Mouse (Mus musculus) layer of hippocampus, adult 9-10 months (tissue): ENCODE measurements at regions not wholly inside any gene's neighbourhood (a gene's known extent, or its start where the extent isn't known, plus 50 kb on each side); places are given as distances from the start of the nearest gene placed in this dataset.

Source experiments
- DNase-seq: peaks from one replicate; pipeline ENCODE4 v3.0.0; 2022; ENCODE audit warnings: low spot score

DNA sequence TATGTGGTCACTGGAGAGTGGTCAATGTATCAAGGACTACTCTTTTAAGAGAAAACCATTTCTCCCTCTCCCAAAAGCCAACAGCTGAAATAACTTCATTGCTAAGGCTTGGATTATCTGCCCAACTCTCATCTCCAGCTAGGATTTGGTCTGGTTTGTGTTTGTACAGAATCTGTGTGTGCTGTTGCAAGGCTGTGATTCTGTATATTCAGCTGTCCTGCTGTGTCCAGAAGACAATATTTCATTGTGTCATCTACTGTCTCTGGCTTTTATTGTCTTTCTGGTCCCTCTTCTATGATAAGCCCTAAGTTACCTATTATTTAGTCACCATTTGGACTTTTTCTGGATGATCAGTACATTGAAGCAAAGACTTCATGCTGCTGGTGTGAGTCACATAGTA is 110.9 kb downstream of the Cenpc1 start:
- no peak for DNase-seq

DNA sequence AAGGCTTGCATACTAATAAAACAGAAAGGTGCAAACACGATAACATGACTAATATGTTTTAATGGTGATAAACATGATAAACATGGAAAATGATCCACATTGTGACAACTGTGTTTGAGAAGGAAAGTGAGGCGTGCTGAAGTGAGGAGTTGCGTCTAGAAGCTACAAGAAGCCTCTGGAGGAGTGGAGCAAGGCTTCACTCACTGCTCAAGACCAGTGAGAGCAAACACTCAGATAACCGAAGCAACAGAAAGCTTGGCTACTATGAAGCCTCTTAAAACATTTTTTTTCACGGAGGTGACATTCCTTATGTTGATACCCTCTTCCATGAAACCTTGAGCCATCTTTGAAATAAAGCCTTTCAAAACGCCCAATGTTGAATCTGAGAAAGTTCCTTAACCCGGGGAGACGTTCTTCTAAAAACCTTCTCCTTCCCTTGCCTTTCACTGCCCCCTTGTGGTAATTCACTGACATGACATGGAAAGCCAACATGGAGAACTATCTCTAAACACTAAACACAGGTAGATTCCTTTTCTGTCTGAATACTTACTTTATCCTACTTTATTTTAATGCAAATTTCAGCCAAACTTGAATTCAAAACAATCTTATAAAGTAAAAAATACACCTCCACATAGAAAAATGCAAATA is 128.6 kb downstream of the Cenpc1 start:
- DNase-seq, result peak; percentile 39

DNA sequence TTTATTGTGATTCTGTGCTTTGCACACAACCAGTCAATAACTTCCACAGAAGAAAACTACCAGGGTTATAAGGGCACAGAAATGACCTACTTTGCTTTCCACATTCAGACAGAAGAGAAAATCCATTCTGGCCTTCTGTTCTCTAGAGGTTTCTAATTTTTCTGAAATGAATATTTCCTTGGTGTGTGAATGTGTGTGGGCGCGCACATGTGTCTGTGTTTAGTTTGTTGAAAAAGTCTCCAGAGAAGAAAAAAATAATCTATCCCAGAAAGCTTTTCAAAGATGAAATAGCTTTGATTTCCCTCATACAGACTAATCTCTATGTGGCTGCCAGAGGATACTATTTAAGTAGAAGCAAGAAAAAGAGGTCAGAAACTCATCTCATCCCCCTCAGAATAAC is 147.1 kb downstream of the Cenpc1 start:
- DNase-seq, result no peak

DNA sequence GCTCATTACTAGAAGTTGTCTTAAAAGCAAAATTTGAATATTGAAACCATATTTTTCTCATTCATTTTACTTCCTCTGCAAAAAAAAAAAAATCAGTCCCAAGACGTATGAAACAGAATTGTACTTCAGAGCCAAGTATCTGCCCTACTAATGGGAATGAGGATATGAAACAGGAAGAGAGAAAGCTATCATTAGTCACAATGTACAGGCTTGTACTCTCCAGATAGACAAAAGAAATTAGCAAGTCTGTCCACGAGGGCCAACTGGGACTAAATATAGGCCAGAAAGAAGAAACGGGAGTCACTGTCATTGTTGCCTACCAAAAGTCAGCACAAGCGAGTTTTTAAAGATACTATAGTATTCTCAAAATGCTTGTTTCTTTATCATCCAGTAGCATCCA is 150.4 kb downstream of the Cenpc1 start:
- peak; percentile 10 for DNase-seq

DNA sequence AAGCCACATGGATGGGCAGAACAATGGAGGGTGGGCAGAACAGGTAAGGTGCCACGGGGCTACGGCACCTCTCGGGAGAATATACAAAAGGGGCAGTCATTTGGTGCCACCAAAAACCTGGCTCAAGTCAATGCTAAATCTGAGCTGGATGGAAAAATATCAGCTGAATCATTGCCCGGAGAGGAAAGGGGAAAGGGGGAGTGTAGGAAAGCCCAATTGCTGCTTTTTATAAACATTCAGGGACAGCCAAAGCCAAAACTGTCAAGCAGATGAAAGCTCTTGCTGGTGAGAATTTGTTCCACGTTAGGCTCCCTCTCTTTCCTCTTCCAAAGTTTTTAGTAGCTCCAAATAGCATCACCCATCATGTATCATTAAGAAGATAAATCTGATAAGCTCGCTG is 168.9 kb downstream of the Cenpc1 start:
- no peak for DNase-seq

DNA sequence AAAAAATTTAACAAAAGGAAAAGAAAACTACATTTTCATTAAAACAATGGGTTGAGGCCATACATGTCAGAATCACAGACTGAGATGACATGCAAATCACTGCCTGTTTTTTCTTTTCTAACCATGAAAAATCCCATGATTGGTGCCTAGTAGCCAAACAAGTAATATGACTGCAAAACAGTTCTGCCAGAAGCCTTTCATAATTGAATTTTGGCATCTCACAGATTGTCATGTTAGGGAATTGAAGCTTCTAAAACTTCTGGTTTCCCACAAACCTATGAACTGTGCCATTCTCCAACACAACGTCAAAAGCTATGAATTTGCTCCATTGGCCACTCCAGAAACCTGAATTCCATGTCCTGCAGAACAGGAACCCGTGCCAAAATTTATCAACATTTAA is 169.6 kb downstream of the Cenpc1 start:
- DNase-seq, result no peak

DNA sequence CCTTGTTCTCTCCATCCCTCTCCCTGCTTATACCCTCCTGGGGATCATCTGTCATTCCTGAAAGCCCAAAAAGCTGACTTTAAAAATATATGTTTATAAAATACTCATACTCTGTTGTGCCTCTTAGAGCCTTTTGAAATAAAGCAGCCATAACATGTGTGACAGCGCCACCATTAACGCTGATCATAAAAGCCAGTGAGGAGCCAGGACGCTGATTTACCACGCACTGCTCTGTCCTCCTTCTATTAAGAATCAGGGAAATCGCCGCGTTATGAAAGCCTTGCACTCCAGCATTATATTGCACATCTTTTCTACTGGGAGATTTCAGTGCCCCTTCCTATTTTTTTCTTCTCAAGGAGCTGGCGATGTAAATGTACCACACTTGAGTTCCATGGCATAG is 195.1 kb downstream of the Cenpc1 start:
- no peak for DNase-seq

DNA sequence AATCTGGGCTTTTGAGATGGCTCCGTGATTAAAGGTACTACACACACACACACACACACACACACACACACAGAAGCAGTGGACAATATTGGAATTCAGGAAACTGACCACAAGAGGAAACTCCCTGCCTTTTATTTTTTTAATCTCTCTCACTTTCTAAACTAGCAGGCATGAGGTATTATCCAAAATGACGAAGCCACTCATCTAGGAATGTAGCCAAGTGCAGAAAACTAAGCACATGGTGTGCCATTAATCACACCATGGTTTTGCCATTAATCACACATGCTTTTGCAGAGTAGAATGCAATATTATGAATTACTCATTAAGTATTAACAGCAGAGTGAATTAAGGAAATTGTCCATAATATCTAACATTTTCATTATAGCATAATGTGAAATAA is 232.8 kb downstream of the Cenpc1 start:
- peak; percentile 4 for DNase-seq

DNA sequence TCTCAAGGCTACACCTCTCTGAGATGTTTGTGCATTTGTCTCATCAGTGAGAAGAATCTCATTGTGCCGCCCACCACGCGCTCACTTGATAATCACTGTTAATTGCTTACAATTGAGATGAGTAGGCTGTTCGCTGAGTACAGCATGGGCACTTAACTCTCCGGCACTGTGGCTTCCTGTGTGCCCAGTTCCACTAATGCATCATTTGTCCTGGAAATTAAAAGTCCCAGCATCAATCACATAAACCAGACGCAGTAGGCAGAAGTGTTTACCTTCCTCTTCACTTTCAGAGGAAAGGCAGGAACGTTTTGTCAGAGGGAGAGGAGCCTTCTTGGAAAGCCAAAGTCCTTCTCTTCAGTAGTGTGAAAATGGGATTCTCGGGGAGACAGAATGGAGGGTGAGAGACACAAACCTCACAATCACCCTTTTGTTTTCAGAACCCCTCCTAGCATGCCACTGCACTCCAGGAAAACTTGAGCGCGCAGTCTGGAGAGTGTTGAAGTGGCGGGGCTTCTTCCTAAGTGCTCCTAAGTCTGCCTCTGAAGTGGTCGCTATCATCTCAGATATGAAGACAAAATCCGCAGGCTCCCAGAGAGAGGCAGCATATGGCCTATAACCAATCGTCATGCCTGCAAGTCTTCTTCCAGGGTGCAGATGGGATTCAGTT is 269.7 kb downstream of the Cenpc1 start:
- DNase-seq, result no peak

DNA sequence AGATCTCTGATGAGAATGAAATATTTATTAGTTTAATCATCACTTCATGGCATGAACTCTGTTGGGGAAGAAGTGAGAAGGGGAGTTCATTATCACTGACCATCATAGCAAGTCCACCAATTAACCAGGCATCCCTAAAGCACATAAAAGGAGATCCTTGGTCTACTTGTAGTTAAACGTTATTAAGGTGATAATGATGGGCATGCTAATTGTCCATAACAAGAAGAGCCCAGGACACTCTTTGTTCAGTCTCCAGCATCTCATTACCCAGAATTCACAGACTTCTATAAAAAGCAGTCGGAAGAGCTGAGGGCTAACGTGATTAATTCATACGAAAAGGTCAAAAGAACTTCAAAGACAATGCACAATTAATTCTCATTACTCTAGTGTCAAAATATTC is 272.2 kb downstream of the Cenpc1 start:
- no peak for DNase-seq

DNA sequence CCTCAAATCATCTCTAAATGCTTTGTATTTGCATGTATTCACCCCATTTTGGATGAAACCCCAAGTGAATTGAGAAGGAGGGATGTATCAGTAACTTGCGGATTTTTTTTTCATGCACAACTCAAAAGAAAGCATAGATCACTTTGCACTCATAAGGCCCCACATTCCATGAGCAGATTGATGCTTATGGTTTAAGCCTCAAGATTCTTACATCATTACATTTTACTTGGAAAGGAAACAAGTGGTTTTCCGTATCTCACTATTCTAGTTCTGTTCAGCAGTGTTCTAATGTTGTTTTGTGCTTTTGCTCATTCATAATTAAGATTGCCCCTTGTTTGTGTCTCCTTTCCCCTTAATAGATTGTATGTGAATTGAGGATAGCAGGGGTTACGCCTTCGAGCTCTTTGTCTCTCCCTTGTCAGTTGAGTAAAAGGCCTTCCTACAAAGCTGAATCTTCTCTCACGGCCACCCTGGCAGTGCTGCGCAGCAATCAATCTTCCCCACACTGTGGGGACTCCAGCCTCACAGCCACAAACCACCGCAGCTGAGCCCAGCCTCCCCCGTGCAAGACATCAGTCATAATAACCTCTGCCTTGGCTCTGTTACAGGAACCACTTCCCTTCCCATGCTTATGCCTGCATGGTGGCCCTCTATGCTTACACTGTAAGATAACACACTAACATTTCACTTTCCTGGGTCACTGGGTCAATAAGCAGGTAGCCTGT is 284.5 kb downstream of the Cenpc1 start:
- no peak for DNase-seq

DNA sequence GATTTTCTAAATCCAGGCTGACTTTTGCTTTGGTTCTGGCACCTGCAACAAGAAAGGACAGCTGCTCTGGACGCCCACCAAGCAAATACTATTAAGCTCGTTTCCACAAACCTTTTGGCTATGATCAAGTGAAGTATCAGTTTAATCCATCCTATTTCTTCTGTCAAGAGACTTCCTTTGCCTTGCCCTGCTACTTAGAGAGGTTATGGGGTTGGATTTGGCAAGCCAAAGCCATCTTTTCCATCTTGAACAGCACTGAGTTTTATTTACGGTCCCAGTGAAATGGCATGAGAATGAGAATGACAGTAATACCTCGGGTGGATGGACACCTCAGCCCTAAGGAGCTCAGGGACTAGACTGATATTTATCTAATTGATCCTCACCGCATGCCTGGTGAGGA is 285.4 kb downstream of the Cenpc1 start:
- DNase-seq, result no peak

DNA sequence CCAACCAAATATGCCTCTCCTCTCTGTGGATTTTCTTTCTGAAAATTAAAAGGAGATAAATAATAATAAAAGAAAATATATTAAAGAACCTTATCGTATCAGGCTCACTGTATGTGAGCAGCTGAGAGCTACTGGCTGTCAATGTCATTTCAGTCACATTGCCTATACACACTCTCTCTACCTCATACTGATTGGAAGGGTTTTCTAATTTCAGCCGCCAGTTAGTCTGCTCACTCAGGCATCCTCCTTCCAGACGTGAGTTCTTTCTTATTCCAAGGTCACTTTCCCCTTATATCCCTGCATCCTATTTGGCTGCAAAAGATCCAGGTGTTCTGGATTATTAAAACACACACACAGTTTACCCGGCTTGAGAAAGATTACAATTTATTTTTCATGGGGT is 286.2 kb downstream of the Cenpc1 start:
- DNase-seq, result no peak

DNA sequence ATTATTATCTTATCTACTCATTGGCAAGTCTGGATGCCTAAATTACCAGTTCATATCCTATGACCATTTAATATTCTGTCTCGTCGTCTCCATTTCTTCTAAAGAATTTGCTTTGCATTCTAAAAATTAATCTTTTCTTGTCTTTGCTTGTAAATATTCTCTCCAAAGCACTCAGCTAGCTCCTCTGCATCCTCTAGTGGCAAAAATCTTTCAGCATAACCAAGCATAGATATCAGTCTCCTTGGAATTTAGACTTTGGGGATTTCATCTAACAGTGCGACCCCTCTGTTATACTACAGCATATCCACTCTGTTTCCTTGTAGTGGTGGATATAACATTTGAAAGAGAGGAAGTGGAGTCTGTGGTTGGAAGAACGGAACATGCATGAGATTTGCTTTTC is 292.7 kb downstream of the Cenpc1 start:
- DNase-seq, result no peak

DNA sequence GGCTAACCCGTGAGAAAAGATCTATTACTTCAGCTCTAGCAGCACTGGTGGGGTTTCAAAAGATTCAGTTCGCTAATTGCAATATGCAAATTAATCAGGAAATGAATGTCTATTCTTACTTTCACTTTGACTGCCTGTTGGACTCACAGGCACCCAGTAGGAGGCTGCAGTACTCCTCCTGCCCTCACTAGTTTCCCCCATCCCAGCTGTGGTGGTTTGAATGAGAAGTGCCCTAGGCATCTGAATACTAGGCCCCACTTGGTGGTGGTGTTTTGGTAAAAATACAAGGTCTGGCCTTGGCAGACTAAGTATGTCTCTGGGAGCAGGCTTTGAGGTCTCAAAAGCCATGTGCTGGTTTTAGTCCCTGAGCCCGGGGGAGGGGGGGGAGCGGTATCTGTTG is 293.3 kb downstream of the Cenpc1 start:
- DNase-seq, result no peak

DNA sequence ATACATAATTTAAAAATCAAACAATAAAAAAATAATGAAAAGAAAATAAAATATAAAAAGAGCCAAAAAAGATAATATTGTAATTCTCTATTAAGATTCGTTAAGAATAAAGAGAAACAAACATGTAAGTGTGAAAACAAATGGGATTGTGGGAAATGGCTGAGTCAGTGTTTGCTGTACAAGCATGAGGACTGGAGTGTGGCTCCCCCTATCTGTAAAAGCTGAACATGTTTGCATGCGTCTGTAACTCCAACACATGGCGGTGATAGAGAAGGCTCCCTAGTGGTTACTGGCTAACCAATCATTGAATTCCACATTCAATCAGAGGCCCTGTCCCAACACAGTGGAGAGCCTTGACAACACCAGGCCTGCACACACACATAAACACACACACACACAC is 298.2 kb downstream of the Cenpc1 start:
- no peak for DNase-seq

DNA sequence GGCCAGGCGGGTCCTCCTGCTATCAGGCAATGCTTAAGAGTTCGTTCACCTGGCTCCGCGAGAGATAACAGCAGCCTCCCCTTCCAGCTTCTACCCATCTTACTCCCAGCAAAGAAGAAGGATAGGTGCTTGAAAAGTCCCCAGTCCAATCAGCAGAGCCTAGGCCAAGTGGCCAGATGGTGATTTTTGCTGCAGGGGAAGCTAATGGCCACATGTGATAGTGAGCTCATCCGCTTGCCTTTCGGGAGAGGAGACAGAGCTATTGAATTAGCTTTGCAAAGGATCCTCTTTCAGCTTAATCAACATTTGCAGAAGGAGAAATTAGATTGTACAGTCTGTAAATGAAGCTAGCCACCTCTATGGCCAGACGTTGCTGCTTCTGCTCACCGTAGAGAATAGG is 308.7 kb downstream of the Cenpc1 start:
- no peak for DNase-seq

DNA sequence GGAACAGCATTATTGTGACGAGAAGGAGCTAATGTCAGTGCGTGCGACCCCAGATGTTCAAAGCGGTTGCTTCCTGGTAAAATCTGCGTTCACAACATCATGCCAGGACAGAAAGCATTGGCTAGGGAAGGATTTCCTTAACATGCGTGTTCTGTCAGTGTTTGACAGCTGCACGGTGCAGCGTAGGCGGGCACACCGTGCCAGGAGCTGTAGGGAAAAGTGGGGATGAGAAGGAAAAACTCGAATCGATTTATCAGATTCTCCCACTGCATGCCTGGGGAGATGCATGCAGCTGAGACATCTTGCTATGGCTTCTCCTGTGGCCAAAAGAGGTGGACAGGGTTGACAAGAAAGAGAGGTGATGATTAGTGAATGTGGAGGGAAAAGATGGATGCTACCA is 311.2 kb downstream of the Cenpc1 start:
- no peak for DNase-seq

DNA sequence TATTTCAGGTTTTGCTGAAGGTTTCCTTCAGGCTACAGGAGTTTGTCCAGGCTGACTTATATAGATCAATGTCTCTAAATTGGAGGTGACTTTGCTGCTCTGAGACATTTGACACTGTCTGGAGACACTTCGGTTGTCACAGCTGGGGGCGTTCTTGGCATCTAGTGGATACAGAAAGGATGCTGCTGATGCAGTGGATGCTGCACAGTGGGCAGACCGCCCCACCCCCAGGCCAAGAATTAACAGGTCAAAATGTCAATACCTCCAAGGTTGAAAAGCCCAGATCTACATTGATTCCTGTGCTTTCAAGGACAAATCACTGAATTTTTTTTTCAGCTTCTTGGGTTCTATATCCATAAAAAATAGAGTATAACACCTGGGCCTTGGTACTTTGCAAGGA is 312.3 kb downstream of the Cenpc1 start:
- no peak for DNase-seq

DNA sequence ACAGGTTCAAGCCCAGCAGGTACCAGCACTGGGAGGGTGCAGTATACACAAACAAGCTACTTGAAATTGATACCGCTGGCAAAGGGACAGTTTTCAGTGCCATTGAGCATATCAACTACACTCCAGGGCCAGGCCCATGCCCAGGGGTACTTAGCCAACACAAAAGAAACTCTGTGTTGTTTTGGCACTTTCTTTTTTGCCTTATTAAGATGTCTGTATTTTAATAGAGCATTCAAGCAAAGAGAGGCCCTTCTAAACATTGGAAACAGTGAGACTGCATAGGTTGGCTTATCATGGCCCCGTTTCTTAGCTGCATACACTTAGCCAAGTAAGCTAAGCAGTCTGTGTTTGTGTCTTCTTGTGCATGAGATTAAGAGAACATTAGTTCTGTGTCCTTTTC is 313.7 kb downstream of the Cenpc1 start:
- DNase-seq, result no peak

DNA sequence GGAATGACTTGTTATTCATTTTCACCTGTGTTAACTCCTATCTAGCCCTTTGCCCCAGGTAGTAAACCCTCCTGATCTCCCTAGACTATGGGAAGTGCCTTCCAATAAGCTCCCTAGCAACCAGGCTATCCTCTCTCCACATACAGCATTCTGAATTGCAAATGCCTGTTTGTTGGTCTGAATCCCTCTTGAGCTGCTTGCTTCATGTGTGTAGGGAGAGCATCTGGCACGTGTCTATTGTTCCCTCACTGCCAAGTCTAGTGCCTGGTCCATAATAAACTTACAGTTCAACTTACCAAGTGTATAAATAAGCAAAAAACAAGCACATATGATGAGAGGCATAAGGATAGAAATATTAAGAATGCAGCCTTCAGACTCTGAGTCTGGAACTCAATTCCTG is 314.5 kb downstream of the Cenpc1 start:
- no peak for DNase-seq

DNA sequence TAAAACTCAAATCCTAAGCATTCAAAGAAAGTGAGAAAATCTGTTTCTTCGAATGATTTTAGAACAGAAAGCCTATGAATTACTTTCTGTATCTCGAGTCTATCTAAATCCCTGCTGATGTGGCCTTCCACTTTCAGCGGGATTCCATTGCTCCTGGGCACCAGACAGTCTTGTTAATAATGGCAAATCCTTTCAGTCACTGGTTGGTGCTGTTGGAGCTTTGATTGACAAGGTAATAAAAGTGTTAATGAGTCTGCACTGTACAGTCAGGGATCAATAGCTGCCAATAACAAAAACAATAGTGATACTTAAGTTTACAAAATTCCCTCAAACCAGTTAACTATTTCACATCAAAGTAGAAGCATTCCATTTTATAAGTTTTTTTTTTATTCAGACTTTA is 335.8 kb downstream of the Cenpc1 start:
- DNase-seq, result no peak

DNA sequence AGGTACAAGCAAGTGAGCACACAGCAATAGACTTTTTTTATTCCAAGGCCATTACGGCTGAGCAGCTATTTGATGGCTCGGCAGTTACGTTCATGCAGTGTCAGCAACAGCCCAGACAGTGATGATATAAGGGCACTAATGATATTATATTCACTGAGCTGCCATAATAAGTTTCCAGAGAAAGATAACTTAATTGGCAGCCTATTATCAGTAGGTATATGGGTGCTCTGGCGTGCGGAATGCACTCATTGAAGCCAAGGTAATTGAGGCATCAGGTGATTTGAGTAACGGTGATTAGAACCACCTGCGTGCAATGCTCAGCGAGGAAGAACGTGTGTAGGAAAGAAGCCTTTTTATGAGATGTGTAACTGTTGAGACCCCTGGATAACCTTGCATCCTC is 358.0 kb downstream of the Cenpc1 start:
- DNase-seq, result no peak

DNA sequence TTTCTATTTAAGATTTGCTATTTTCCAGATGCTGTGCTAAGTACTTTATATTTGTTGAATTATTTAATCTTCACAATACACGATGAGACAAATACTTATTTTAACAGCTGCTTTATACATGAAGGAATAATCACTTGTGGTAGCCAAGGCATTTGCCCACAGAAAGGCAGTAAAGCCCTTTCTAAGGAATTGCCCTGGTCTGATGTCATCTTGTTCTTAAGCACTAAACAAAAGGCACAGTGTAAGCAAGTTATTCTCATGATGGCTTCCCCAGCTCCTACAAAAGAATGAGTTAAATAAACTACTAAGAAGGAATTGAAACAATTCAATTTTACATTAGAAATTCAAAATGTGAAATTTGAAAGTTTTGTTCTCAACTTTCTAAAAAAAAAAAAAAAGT is 358.8 kb downstream of the Cenpc1 start:
- DNase-seq, result no peak
